Mouse (Mus musculus) MEL (cell line): ENCODE results near the gene Sntg2. TPM values are rescaled to one million over a fixed set of nuclear protein-coding genes. Genes with fewer than 3 reads are reported as not detected.

ENCODE experiments used
- DNase-seq: peaks from one replicate; pipeline ENCODE4 v3.0.0; 2011; ENCODE audit warnings: low read depth, low spot score
- H3K27ac ChIP-seq: 2 replicates; pipeline ENCODE4 v1.5.1; 2012; ENCODE audit warnings: low read depth, mild to moderate bottlenecking, control low read depth, low read length, moderate library complexity; ENCODE audit not compliant: control insufficient read depth
- H3K27me3 ChIP-seq, 2 experiments: fragments of 150-350 bp in 1 of 2; sonication (generic) in 1 of 2; 2 replicates each; pipeline ENCODE4 v1.6.1; 2012; ENCODE audit warnings: low read length in 2 of 2, mild to moderate bottlenecking in 2 of 2, improper control_type of control experiment in 1 of 2, moderate library complexity in 1 of 2; ENCODE audit not compliant: insufficient read depth in 2 of 2, control insufficient read depth in 1 of 2
- H3K36me3 ChIP-seq, 2 experiments: 2 replicates each; pipeline ENCODE4 v1.6.1; 2012 to 2014; ENCODE audit warnings: low read length in 2 of 2, improper control_type of control experiment in 1 of 2, inconsistent platforms in 1 of 2, mild to moderate bottlenecking in 1 of 2; ENCODE audit not compliant: insufficient read depth in 2 of 2, control insufficient read depth in 1 of 2
- H3K4me1 ChIP-seq, 2 experiments: fragments of 150-350 bp in 1 of 2; sonication (generic) in 1 of 2; 2 replicates each; pipeline ENCODE4 v1.6.1; 2012; ENCODE audit warnings: low read length in 2 of 2, improper control_type of control experiment in 1 of 2, mild to moderate bottlenecking in 1 of 2; ENCODE audit not compliant: insufficient read depth in 2 of 2, control insufficient read depth in 1 of 2
- H3K4me3 ChIP-seq, 2 experiments: fragments of 150-350 bp in 1 of 2; sonication (generic) in 1 of 2; 2 replicates each; pipeline ENCODE4 v1.5.1; 2012; ENCODE audit warnings: low read depth in 2 of 2, low read length in 2 of 2, mild to moderate bottlenecking in 2 of 2, moderate library complexity in 2 of 2, control low read depth in 1 of 2, improper control_type of control experiment in 1 of 2; ENCODE audit not compliant: control insufficient read depth in 1 of 2, insufficient read depth in 1 of 2
- H3K79me2 ChIP-seq: 2 replicates; pipeline ENCODE4 v1.6.1; 2012; ENCODE audit warnings: mild to moderate bottlenecking, low read length, moderate library complexity; ENCODE audit not compliant: control insufficient read depth, poor library complexity, insufficient read depth
- H3K9ac ChIP-seq: 2 replicates; pipeline ENCODE4 v1.6.1; 2012; ENCODE audit warnings: low read depth, mild to moderate bottlenecking, control low read depth, low read length, moderate library complexity; ENCODE audit not compliant: control insufficient read depth, poor library complexity, severe bottlenecking
- H3K9me3 ChIP-seq: fragments of 150-350 bp; sonication (generic); replicated peaks from 2 replicates; pipeline ENCODE4 v1.6.1; 2012; ENCODE audit warnings: mild to moderate bottlenecking, low read length, improper control_type of control experiment, moderate library complexity; ENCODE audit not compliant: insufficient read depth
- CHD1 ChIP-seq: IDR thresholded peaks from 2 replicates; pipeline ENCODE4 v1.6.1; 2012; ENCODE audit warnings: low read depth, mild to moderate bottlenecking, inconsistent platforms, low read length, improper control_type of control experiment
- CTCF ChIP-seq, 3 experiments: IDR thresholded peaks in 2 of 3; conservative IDR thresholded peaks in 1 of 3; 2 replicates each; pipeline ENCODE4 v1.5.1; 2011 to 2012; ENCODE audit warnings: low read length in 3 of 3, low read depth in 2 of 3, mild to moderate bottlenecking in 2 of 3, improper control_type of control experiment in 1 of 3, inconsistent platforms in 1 of 3, mixed read lengths in 1 of 3, moderate library complexity in 1 of 3; ENCODE audit not compliant: control insufficient read depth in 1 of 3, insufficient read depth in 1 of 3, poor library complexity in 1 of 3, severe bottlenecking in 1 of 3
- EP300 ChIP-seq, 2 experiments: IDR thresholded peaks; 2 replicates each; pipeline ENCODE4 v1.6.1; 2011; ENCODE audit warnings: improper control_type of control experiment in 2 of 2, low read length in 2 of 2, low read depth in 1 of 2, mild to moderate bottlenecking in 1 of 2
- ETS1 ChIP-seq: IDR thresholded peaks from 2 replicates; pipeline ENCODE4 v1.6.1; 2012; ENCODE audit warnings: low read depth, mild to moderate bottlenecking, inconsistent platforms, low read length, improper control_type of control experiment, moderate library complexity
- HCFC1 ChIP-seq: IDR thresholded peaks from 2 replicates; pipeline ENCODE4 v1.6.1; 2012; ENCODE audit warnings: low read depth, mild to moderate bottlenecking, inconsistent platforms, low read length, improper control_type of control experiment, moderate library complexity
- MAX ChIP-seq: IDR thresholded peaks from 2 replicates; pipeline ENCODE4 v1.6.1; 2011; ENCODE audit warnings: low read length, improper control_type of control experiment
- MAZ ChIP-seq: IDR thresholded peaks from 2 replicates; pipeline ENCODE4 v1.6.1; 2012; ENCODE audit warnings: low read depth, mild to moderate bottlenecking, inconsistent platforms, low read length, improper control_type of control experiment
- MYB ChIP-seq: IDR thresholded peaks from 2 replicates; pipeline ENCODE4 v1.6.1; 2011; ENCODE audit warnings: mild to moderate bottlenecking, low read depth, low read length, improper control_type of control experiment
- MYC ChIP-seq: IDR thresholded peaks from 2 replicates; pipeline ENCODE4 v1.6.1; 2011; ENCODE audit warnings: low read depth, mild to moderate bottlenecking, low read length, improper control_type of control experiment, moderate library complexity
- NRF1 ChIP-seq: IDR thresholded peaks from 2 replicates; pipeline ENCODE4 v1.6.1; 2014; ENCODE audit warnings: low read depth, mild to moderate bottlenecking, inconsistent platforms, low read length, improper control_type of control experiment, moderate library complexity; ENCODE audit not compliant: poor library complexity, insufficient read depth, severe bottlenecking
- POLR2A ChIP-seq, 2 experiments: IDR thresholded peaks; 2 replicates each; pipeline ENCODE4 v1.6.1; 2011 to 2012; ENCODE audit warnings: low read length in 2 of 2, mild to moderate bottlenecking in 2 of 2, control low read depth in 1 of 2, improper control_type of control experiment in 1 of 2, low read depth in 1 of 2, moderate library complexity in 1 of 2; ENCODE audit not compliant: control insufficient read depth in 1 of 2, insufficient read depth in 1 of 2, poor library complexity in 1 of 2
- POLR2AphosphoS5 ChIP-seq: IDR thresholded peaks from 2 replicates; pipeline ENCODE4 v1.6.1; 2012; ENCODE audit warnings: low read depth, borderline replicate concordance, mild to moderate bottlenecking, inconsistent platforms, low read length, moderate library complexity, mixed read lengths
- RCOR1 ChIP-seq: IDR thresholded peaks from 2 replicates; pipeline ENCODE4 v1.6.1; 2012; ENCODE audit warnings: low read depth, mild to moderate bottlenecking, inconsistent platforms, low read length, improper control_type of control experiment
- SMC3 ChIP-seq: IDR thresholded peaks from 2 replicates; pipeline ENCODE4 v1.6.1; 2011; ENCODE audit warnings: low read depth, low read length, improper control_type of control experiment
- TBP ChIP-seq: IDR thresholded peaks from 2 replicates; pipeline ENCODE4 v1.8.0; 2011; ENCODE audit warnings: low read depth, low read length, improper control_type of control experiment
- UBTF ChIP-seq: IDR thresholded peaks from 2 replicates; pipeline ENCODE4 v1.6.1; 2012; ENCODE audit warnings: low read depth, mild to moderate bottlenecking, inconsistent platforms, low read length, improper control_type of control experiment, moderate library complexity, borderline replicate concordance; ENCODE audit not compliant: insufficient read depth
- ZC3H11A ChIP-seq: IDR thresholded peaks from 2 replicates; pipeline ENCODE4 v1.6.1; 2012; ENCODE audit warnings: low read depth, mild to moderate bottlenecking, inconsistent platforms, low read length, improper control_type of control experiment
- ZKSCAN1 ChIP-seq: IDR thresholded peaks from 2 replicates; pipeline ENCODE4 v1.6.1; 2012; ENCODE audit warnings: low read depth, mild to moderate bottlenecking, inconsistent platforms, low read length, improper control_type of control experiment, moderate library complexity
- ZMIZ1 ChIP-seq: IDR thresholded peaks from 2 replicates; pipeline ENCODE4 v1.6.1; 2012; ENCODE audit warnings: low read depth, mild to moderate bottlenecking, inconsistent platforms, low read length, improper control_type of control experiment, moderate library complexity
- polyA plus RNA-seq, 2 experiments: library from polyadenylated mRNA; stranded (reverse) in 1 of 2; unstranded in 1 of 2; fragments of >175 nt in 1 of 2; fragments of >200 nt in 1 of 2; gene quantifications; 2 replicates each; pipeline versions ENCODE4 v1.2.1 to v1.2.4; 2012; ENCODE audit warnings: low replicate concordance in 2 of 2, low read depth in 1 of 2; ENCODE audit not compliant: insufficient read length in 2 of 2, insufficient read depth in 1 of 2, missing spikeins in 1 of 2
- total RNA-seq: library from RNA; depleted of rRNA; stranded (reverse); fragments of 300-350 nt; gene quantifications from 2 replicates; pipeline ENCODE4 v1.2.3, GENCODE M21; 2012

Gene Sntg2
- total and polyA plus RNA-seq, 3 experiments: not detected

DNA sequence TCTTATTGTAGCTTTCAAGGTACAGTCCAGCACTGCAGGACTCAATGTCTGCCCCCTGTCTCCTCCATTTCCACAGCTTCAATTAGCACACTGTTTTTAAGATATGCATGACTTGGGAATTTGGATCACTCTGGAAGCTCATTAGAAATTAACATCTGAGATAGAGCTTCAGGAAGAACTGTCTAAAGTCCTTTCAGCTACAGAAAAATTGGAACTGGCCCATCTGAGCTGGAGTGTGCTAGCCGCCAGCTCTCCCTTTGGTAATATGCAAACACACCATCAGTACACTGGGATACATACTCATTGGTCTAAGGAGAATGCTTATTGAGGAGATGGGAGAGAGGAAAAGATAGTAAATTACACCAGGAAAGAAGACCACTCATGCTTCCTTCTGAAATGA lies 25.1 kb downstream of the Sntg2 start:
- H3K79me2 ChIP-seq: no peaks in the 10 kb centered on the region
- H3K4me1 ChIP-seq: no peaks in the 10 kb centered on the region
- H3K4me3 ChIP-seq: no peak overlapping the region
- no peak overlapping the region for H3K9ac ChIP-seq
- H3K36me3 ChIP-seq: no peaks in the 10 kb centered on the region
- H3K27ac ChIP-seq: no peak overlapping the region
- H3K27me3 ChIP-seq: no peaks in the 10 kb centered on the region; a peak in 1 of 4 replicates
- DNase-seq: no peak
- TF ChIP-seq POLR2A (IDR thresholded peaks at IDR 0.05; ENCODE audit: control insufficient read depth in 1 of 2, insufficient read depth in 1 of 2, low read depth in 1 of 2, low read length in 2 of 2, poor library complexity in 1 of 2) (no peak), MYB (no peak), MYC (no peak), EP300 (IDR thresholded peaks at IDR 0.05; ENCODE audit: low read depth in 1 of 2, low read length in 2 of 2) (no peak), ETS1 (no peak), MAX (no peak), RCOR1 (no peak), SMC3 (no peak), UBTF (no peak), ZC3H11A (no peak)
- TF ChIP-seq, all 39 proteins: peak for 0
- no peaks in the 10 kb centered on the region for H3K9me3 ChIP-seq

DNA sequence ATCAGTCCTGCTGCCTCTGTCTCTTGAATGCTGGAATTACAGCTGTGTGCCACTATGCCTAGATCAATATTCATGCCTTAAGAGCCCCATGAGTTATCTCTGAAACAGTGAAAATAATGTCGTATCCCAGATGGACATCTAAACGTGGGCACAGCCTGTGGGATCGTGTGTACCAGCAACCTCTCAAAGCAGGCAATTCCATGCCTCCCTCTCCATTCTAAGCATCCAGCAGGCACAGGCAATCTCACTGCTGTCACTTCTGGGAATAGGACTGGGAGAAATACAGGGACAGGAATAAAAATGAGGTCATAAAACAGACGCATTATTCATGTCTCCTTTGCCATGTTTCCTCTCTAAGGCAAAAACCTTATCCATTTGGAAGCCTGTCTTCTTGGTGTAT lies 25.9 kb downstream of the Sntg2 start:
- no peak overlapping the region for H3K4me3 ChIP-seq
- H3K9me3 ChIP-seq: no peaks in the 10 kb centered on the region
- no peaks in the 10 kb centered on the region for H3K4me1 ChIP-seq
- H3K9ac ChIP-seq: no peak overlapping the region
- no peaks in the 10 kb centered on the region; a peak in 1 of 4 replicates for H3K27me3 ChIP-seq
- H3K27ac ChIP-seq: no peak overlapping the region
- TF ChIP-seq MAZ (no peak), NRF1 (no peak), POLR2AphosphoS5 (no peak), HCFC1 (no peak), EP300 (IDR thresholded peaks at IDR 0.05; ENCODE audit: low read depth in 1 of 2, low read length in 2 of 2) (no peak), MAX (no peak), CHD1 (no peak), CTCF (IDR thresholded peaks at IDR 0.05 in 2 of 3, conservative IDR thresholded peaks at IDR 0.05 in 1 of 3; ENCODE audit: control insufficient read depth in 1 of 3, insufficient read depth in 1 of 3, low read depth in 2 of 3, low read length in 3 of 3, poor library complexity in 1 of 3, severe bottlenecking in 1 of 3) (no peak), ZMIZ1 (no peak), MYB (no peak), TBP (no peak), ZKSCAN1 (no peak)
- no peaks in the 10 kb centered on the region for H3K79me2 ChIP-seq
- no peak for DNase-seq
- no peaks in the 10 kb centered on the region for H3K36me3 ChIP-seq
